Comparison of ENCODE assay signal across 9 mouse cellular contexts in genomic region chr2:33615843-33616344, GRCm38 (mm10). TPM values are rescaled to one million over a fixed set of nuclear protein-coding genes. Genes with fewer than 3 reads are reported as not detected.
DNase-seq lines count a peak whose midpoint lies in the region; ATAC-seq and TF ChIP-seq lines count a peak whose summit lies in the region.
"Had no signal": no experiment of that assay in that cellular context is flagged by ENCODE, and none has a peak within 500 bp of the region (broad histone marks: within the 10 kb centered on the region; RNA-seq: fewer than 3 reads in every experiment).

No protein-coding gene starts in this region.

- no peaks in the 10 kb centered on the region for H3K36me3 ChIP-seq in embryonic facial prominence, embryonic 14.5 days (ENCODE audit: control insufficient read depth, insufficient read depth, low read length)
- H3K36me3 ChIP-seq in intestine, postnatal 0 days (ENCODE audit: control insufficient read depth, insufficient read depth), result no peaks in the 10 kb centered on the region

- WGBS in embryonic facial prominence, embryonic 14.5 days, result 5% methylated on average over 9 of the region's 17 CpGs
- WGBS in intestine, postnatal 0 days, result 6% methylated on average over 17 of the region's 17 CpGs
- WGBS in olfactory bulb, adult 2 months, result 29% methylated on average over 17 of the region's 17 CpGs

- peak overlapping the region; percentile 69 for H3K4me2 ChIP-seq in embryonic facial prominence, embryonic 14.5 days (ENCODE audit: low read depth, low read length)
- peak overlapping the region; percentile 57 for H3K4me2 ChIP-seq in intestine, postnatal 0 days (replicated peaks; ENCODE audit: low read depth)

- no peak for TF ChIP-seq POLR2A in olfactory bulb, adult 2 months (IDR thresholded peaks at IDR 0.05; ENCODE audit: insufficient read depth, low read depth, low read length)

- H3K9me3 ChIP-seq in embryonic facial prominence, embryonic 14.5 days (ENCODE audit: control insufficient read depth, low read length), result no peaks in the 10 kb centered on the region
- no peaks in the 10 kb centered on the region for H3K9me3 ChIP-seq in intestine, postnatal 0 days (ENCODE audit: control insufficient read depth)

- peak overlapping the region; percentile 59 for H3K27ac ChIP-seq in layer of hippocampus, adult 2 months
- H3K27ac ChIP-seq in embryonic facial prominence, embryonic 14.5 days (replicated peaks; ENCODE audit: low read depth, low read length), result no peak overlapping the region
- no peak overlapping the region for H3K27ac ChIP-seq in intestine, postnatal 0 days (ENCODE audit: low read depth, low read length)
- H3K27ac ChIP-seq in olfactory bulb, adult 2 months (ENCODE audit: insufficient read depth, low read depth, low read length), result no peak overlapping the region

- peak overlapping the region; percentile 49 for H3K4me3 ChIP-seq in layer of hippocampus, adult 2 months
- H3K4me3 ChIP-seq in embryonic facial prominence, embryonic 14.5 days (ENCODE audit: low read depth, low read length), result peak overlapping the region; percentile 38
- H3K4me3 ChIP-seq in intestine, postnatal 0 days (ENCODE audit: low read depth, low read length), result peak overlapping the region; percentile 32
- H3K4me3 ChIP-seq in olfactory bulb, adult 2 months (ENCODE audit: insufficient read depth, low read depth, low read length), result peak overlapping the region; percentile 33; the same call in 1 of the 2 replicates
- H3K4me3 ChIP-seq: erythroblast, embryonic 14.5 days had no signal

- ATAC-seq in embryonic facial prominence, embryonic 14.5 days (ENCODE audit: low read depth), result peak; percentile 16
- ATAC-seq in intestine, postnatal 0 days, result 0 out of 2 replicates have a peak, but pooled peaks have one; percentile 7

- peaks cover 56% of the 10 kb centered on the region for H3K27me3 ChIP-seq in embryonic facial prominence, embryonic 14.5 days (replicated peaks; ENCODE audit: control insufficient read depth, insufficient read depth, low read length)
- peaks cover 50% of the 10 kb centered on the region for H3K27me3 ChIP-seq in intestine, postnatal 0 days (replicated peaks; ENCODE audit: control insufficient read depth, insufficient read depth, low read length)

- no peak for TF ChIP-seq CTCF in layer of hippocampus, adult 2 months (conservative IDR thresholded peaks at IDR 0.05)
- TF ChIP-seq CTCF in intestine, postnatal 0 days (IDR thresholded peaks at IDR 0.05; ENCODE audit: low read depth), result no peak
- TF ChIP-seq CTCF in olfactory bulb, adult 2 months (IDR thresholded peaks at IDR 0.05; ENCODE audit: insufficient read depth, low read depth, low read length), result no peak

- 0 out of 2 replicates have a peak, but pooled peaks cover 4% of the 10 kb centered on the region for H3K4me1 ChIP-seq in embryonic facial prominence, embryonic 14.5 days (ENCODE audit: control insufficient read depth, insufficient read depth, low read length)
- H3K4me1 ChIP-seq in intestine, postnatal 0 days (replicated peaks; ENCODE audit: control insufficient read depth, insufficient read depth, low read length), result no peaks in the 10 kb centered on the region
- peaks cover 12% of the 10 kb centered on the region for H3K4me1 ChIP-seq in olfactory bulb, adult 2 months (ENCODE audit: control insufficient read depth, insufficient read depth, low read length)

- peak overlapping the region; percentile 40 for H3K9ac ChIP-seq in embryonic facial prominence, embryonic 14.5 days (ENCODE audit: low read depth, low read length)
- no peak overlapping the region for H3K9ac ChIP-seq in intestine, postnatal 0 days (ENCODE audit: low read depth, low read length)

- no peak for DNase-seq in layer of hippocampus, adult 2 months (ENCODE audit: low spot score in 2 of 2)
- no peak for DNase-seq in layer of hippocampus, postnatal 14 days (ENCODE audit: low spot score in 2 of 2)
- DNase-seq in embryonic facial prominence, embryonic 14.5 days (ENCODE audit: low spot score), result no peak
- DNase-seq in adrenal gland, adult (ENCODE audit: inconsistent age in 2 of 2, low spot score in 1 of 2), result no peak
- DNase-seq in right cerebral cortex, adult 18-20 months, result no peak
- DNase-seq in spleen, adult 12 weeks (ENCODE audit: low spot score), result no peak

RNA-seq across cellular contexts. Expression of gene Lmx1b, which starts 24.4 kb away (rescaled TPM):
- total RNA-seq in layer of hippocampus, adult 2 months (2021), result under 1 TPM; 0.10 to 0.41 TPM
- under 1 TPM; 0.17 to 0.28 TPM for total RNA-seq in layer of hippocampus, postnatal 14 days (2021)
- 0.43 and 0.85 TPM in 2 replicates for polyA plus RNA-seq in embryonic facial prominence, embryonic 14.5 days (2014; fragmentation: Nextera tagmentation; extraction: Ambion mirVana)
- not detected in 2 replicates for polyA plus RNA-seq in intestine, postnatal 0 days (2015; fragmentation: Nextera tagmentation; extraction: Ambion mirVana)
- not detected in 2 replicates for polyA plus RNA-seq in olfactory bulb, adult 2 months (2012; ENCODE audit: insufficient read depth, insufficient read length, low replicate concordance, missing spikeins)
- polyA plus RNA-seq: erythroblast, embryonic 14.5 days had no signal
